Mouse (Mus musculus) MEL (cell line): ENCODE measurements around the gene Zzef1. TPM values are rescaled to one million over a fixed set of nuclear protein-coding genes. Genes with fewer than 3 reads are reported as not detected.
A peak's percentile ranks its signal among the peaks of the same experiment; 100 is the strongest.

Experiments used
- DNase-seq: peaks from one replicate; pipeline ENCODE4 v3.0.0; 2011; ENCODE audit warnings: low read depth, low spot score
- H3K27ac ChIP-seq: 2 replicates; pipeline ENCODE4 v1.5.1; 2012; ENCODE audit warnings: low read depth, mild to moderate bottlenecking, control low read depth, low read length, moderate library complexity; ENCODE audit not compliant: control insufficient read depth
- H3K27me3 ChIP-seq, 2 experiments: fragments of 150-350 bp in 1 of 2; sonication (generic) in 1 of 2; 2 replicates each; pipeline ENCODE4 v1.6.1; 2012; ENCODE audit warnings: low read length in 2 of 2, mild to moderate bottlenecking in 2 of 2, improper control_type of control experiment in 1 of 2, moderate library complexity in 1 of 2; ENCODE audit not compliant: insufficient read depth in 2 of 2, control insufficient read depth in 1 of 2
- H3K36me3 ChIP-seq, 2 experiments: 2 replicates each; pipeline ENCODE4 v1.6.1; 2012 to 2014; ENCODE audit warnings: low read length in 2 of 2, improper control_type of control experiment in 1 of 2, inconsistent platforms in 1 of 2, mild to moderate bottlenecking in 1 of 2; ENCODE audit not compliant: insufficient read depth in 2 of 2, control insufficient read depth in 1 of 2
- H3K4me1 ChIP-seq, 2 experiments: fragments of 150-350 bp in 1 of 2; sonication (generic) in 1 of 2; 2 replicates each; pipeline ENCODE4 v1.6.1; 2012; ENCODE audit warnings: low read length in 2 of 2, improper control_type of control experiment in 1 of 2, mild to moderate bottlenecking in 1 of 2; ENCODE audit not compliant: insufficient read depth in 2 of 2, control insufficient read depth in 1 of 2
- H3K4me3 ChIP-seq, 2 experiments: fragments of 150-350 bp in 1 of 2; sonication (generic) in 1 of 2; 2 replicates each; pipeline ENCODE4 v1.5.1; 2012; ENCODE audit warnings: low read depth in 2 of 2, low read length in 2 of 2, mild to moderate bottlenecking in 2 of 2, moderate library complexity in 2 of 2, control low read depth in 1 of 2, improper control_type of control experiment in 1 of 2; ENCODE audit not compliant: control insufficient read depth in 1 of 2, insufficient read depth in 1 of 2
- H3K79me2 ChIP-seq: 2 replicates; pipeline ENCODE4 v1.6.1; 2012; ENCODE audit warnings: mild to moderate bottlenecking, low read length, moderate library complexity; ENCODE audit not compliant: control insufficient read depth, poor library complexity, insufficient read depth
- H3K9ac ChIP-seq: 2 replicates; pipeline ENCODE4 v1.6.1; 2012; ENCODE audit warnings: low read depth, mild to moderate bottlenecking, control low read depth, low read length, moderate library complexity; ENCODE audit not compliant: control insufficient read depth, poor library complexity, severe bottlenecking
- H3K9me3 ChIP-seq: fragments of 150-350 bp; sonication (generic); replicated peaks from 2 replicates; pipeline ENCODE4 v1.6.1; 2012; ENCODE audit warnings: mild to moderate bottlenecking, low read length, improper control_type of control experiment, moderate library complexity; ENCODE audit not compliant: insufficient read depth
- BHLHE40 ChIP-seq: IDR thresholded peaks from 2 replicates; pipeline ENCODE4 v1.6.1; 2012; ENCODE audit warnings: low read depth, mild to moderate bottlenecking, inconsistent platforms, low read length, improper control_type of control experiment, borderline replicate concordance
- CHD2 ChIP-seq: IDR thresholded peaks from 2 replicates; pipeline ENCODE4 v1.6.1; 2011; ENCODE audit warnings: low read length, improper control_type of control experiment
- CTCF ChIP-seq, 3 experiments: IDR thresholded peaks in 2 of 3; conservative IDR thresholded peaks in 1 of 3; 2 replicates each; pipeline ENCODE4 v1.5.1; 2011 to 2012; ENCODE audit warnings: low read length in 3 of 3, low read depth in 2 of 3, mild to moderate bottlenecking in 2 of 3, improper control_type of control experiment in 1 of 3, inconsistent platforms in 1 of 3, mixed read lengths in 1 of 3, moderate library complexity in 1 of 3; ENCODE audit not compliant: control insufficient read depth in 1 of 3, insufficient read depth in 1 of 3, poor library complexity in 1 of 3, severe bottlenecking in 1 of 3
- E2F4 ChIP-seq: IDR thresholded peaks from 2 replicates; pipeline ENCODE4 v1.6.1; 2011; ENCODE audit warnings: low read depth, low read length, improper control_type of control experiment, borderline replicate concordance
- ELF1 ChIP-seq: IDR thresholded peaks from 2 replicates; pipeline ENCODE4 v1.6.1; 2014; ENCODE audit warnings: low read depth, mild to moderate bottlenecking, inconsistent platforms, low read length, improper control_type of control experiment, moderate library complexity
- ETS1 ChIP-seq: IDR thresholded peaks from 2 replicates; pipeline ENCODE4 v1.6.1; 2012; ENCODE audit warnings: low read depth, mild to moderate bottlenecking, inconsistent platforms, low read length, improper control_type of control experiment, moderate library complexity
- GABPA ChIP-seq: IDR thresholded peaks from 2 replicates; pipeline ENCODE4 v1.6.1; 2012; ENCODE audit warnings: low read depth, mild to moderate bottlenecking, inconsistent platforms, low read length, improper control_type of control experiment, moderate library complexity
- GATA1 ChIP-seq: IDR thresholded peaks from 2 replicates; pipeline ENCODE4 v1.6.1; 2011; ENCODE audit warnings: low read depth, low read length, improper control_type of control experiment
- HCFC1 ChIP-seq: IDR thresholded peaks from 2 replicates; pipeline ENCODE4 v1.6.1; 2012; ENCODE audit warnings: low read depth, mild to moderate bottlenecking, inconsistent platforms, low read length, improper control_type of control experiment, moderate library complexity
- JUND ChIP-seq: IDR thresholded peaks from 2 replicates; pipeline ENCODE4 v1.6.1; 2011; ENCODE audit warnings: low read depth, mild to moderate bottlenecking, improper control_type of control experiment, low read length
- KAT2A ChIP-seq: conservative IDR thresholded peaks from 2 replicates; pipeline ENCODE4 v1.6.1; 2012; ENCODE audit warnings: low read depth, low read length, improper control_type of control experiment, inconsistent platforms
- MAFK ChIP-seq: IDR thresholded peaks from 2 replicates; pipeline ENCODE4 v1.6.1; 2011; ENCODE audit warnings: low read depth, mild to moderate bottlenecking, low read length, improper control_type of control experiment, borderline replicate concordance
- MAX ChIP-seq: IDR thresholded peaks from 2 replicates; pipeline ENCODE4 v1.6.1; 2011; ENCODE audit warnings: low read length, improper control_type of control experiment
- MAZ ChIP-seq: IDR thresholded peaks from 2 replicates; pipeline ENCODE4 v1.6.1; 2012; ENCODE audit warnings: low read depth, mild to moderate bottlenecking, inconsistent platforms, low read length, improper control_type of control experiment
- MXI1 ChIP-seq: IDR thresholded peaks from 2 replicates; pipeline ENCODE4 v1.6.1; 2011; ENCODE audit warnings: mild to moderate bottlenecking, low read depth, low read length, improper control_type of control experiment
- MYB ChIP-seq: IDR thresholded peaks from 2 replicates; pipeline ENCODE4 v1.6.1; 2011; ENCODE audit warnings: mild to moderate bottlenecking, low read depth, low read length, improper control_type of control experiment
- MYC ChIP-seq: IDR thresholded peaks from 2 replicates; pipeline ENCODE4 v1.6.1; 2011; ENCODE audit warnings: low read depth, mild to moderate bottlenecking, low read length, improper control_type of control experiment, moderate library complexity
- NELFE ChIP-seq: IDR thresholded peaks from 2 replicates; pipeline ENCODE4 v1.6.1; 2011; ENCODE audit warnings: low read depth, low read length, improper control_type of control experiment
- NRF1 ChIP-seq: IDR thresholded peaks from 2 replicates; pipeline ENCODE4 v1.6.1; 2014; ENCODE audit warnings: low read depth, mild to moderate bottlenecking, inconsistent platforms, low read length, improper control_type of control experiment, moderate library complexity; ENCODE audit not compliant: poor library complexity, insufficient read depth, severe bottlenecking
- POLR2A ChIP-seq, 2 experiments: IDR thresholded peaks; 2 replicates each; pipeline ENCODE4 v1.6.1; 2011 to 2012; ENCODE audit warnings: low read length in 2 of 2, mild to moderate bottlenecking in 2 of 2, control low read depth in 1 of 2, improper control_type of control experiment in 1 of 2, low read depth in 1 of 2, moderate library complexity in 1 of 2; ENCODE audit not compliant: control insufficient read depth in 1 of 2, insufficient read depth in 1 of 2, poor library complexity in 1 of 2
- POLR2AphosphoS2 ChIP-seq: IDR thresholded peaks from 2 replicates; pipeline ENCODE4 v1.6.1; 2011; ENCODE audit warnings: low read length, improper control_type of control experiment
- POLR2AphosphoS5 ChIP-seq: IDR thresholded peaks from 2 replicates; pipeline ENCODE4 v1.6.1; 2012; ENCODE audit warnings: low read depth, borderline replicate concordance, mild to moderate bottlenecking, inconsistent platforms, low read length, moderate library complexity, mixed read lengths
- RAD21 ChIP-seq: IDR thresholded peaks from 2 replicates; pipeline ENCODE4 v1.6.1; 2011; ENCODE audit warnings: mild to moderate bottlenecking, low read depth, low read length, improper control_type of control experiment
- RCOR1 ChIP-seq: IDR thresholded peaks from 2 replicates; pipeline ENCODE4 v1.6.1; 2012; ENCODE audit warnings: low read depth, mild to moderate bottlenecking, inconsistent platforms, low read length, improper control_type of control experiment
- SIN3A ChIP-seq: IDR thresholded peaks from 2 replicates; pipeline ENCODE4 v1.6.1; 2012; ENCODE audit warnings: low read length, improper control_type of control experiment, inconsistent platforms
- SMC3 ChIP-seq: IDR thresholded peaks from 2 replicates; pipeline ENCODE4 v1.6.1; 2011; ENCODE audit warnings: low read depth, low read length, improper control_type of control experiment
- TBP ChIP-seq: IDR thresholded peaks from 2 replicates; pipeline ENCODE4 v1.8.0; 2011; ENCODE audit warnings: low read depth, low read length, improper control_type of control experiment
- TCF12 ChIP-seq: IDR thresholded peaks from 2 replicates; pipeline ENCODE4 v1.6.1; 2014; ENCODE audit warnings: low read depth, mild to moderate bottlenecking, inconsistent platforms, low read length, improper control_type of control experiment, moderate library complexity
- UBTF ChIP-seq: IDR thresholded peaks from 2 replicates; pipeline ENCODE4 v1.6.1; 2012; ENCODE audit warnings: low read depth, mild to moderate bottlenecking, inconsistent platforms, low read length, improper control_type of control experiment, moderate library complexity, borderline replicate concordance; ENCODE audit not compliant: insufficient read depth
- USF1 ChIP-seq: IDR thresholded peaks from 2 replicates; pipeline ENCODE4 v1.6.1; 2014; ENCODE audit warnings: low read depth, mild to moderate bottlenecking, inconsistent platforms, low read length, improper control_type of control experiment, moderate library complexity
- USF2 ChIP-seq, 2 experiments: IDR thresholded peaks; 2 replicates each; pipeline ENCODE4 v1.6.1; 2011 to 2012; ENCODE audit warnings: improper control_type of control experiment in 2 of 2, low read length in 2 of 2, borderline replicate concordance in 1 of 2, inconsistent platforms in 1 of 2, low read depth in 1 of 2, mild to moderate bottlenecking in 1 of 2; ENCODE audit not compliant: insufficient read depth in 1 of 2
- ZC3H11A ChIP-seq: IDR thresholded peaks from 2 replicates; pipeline ENCODE4 v1.6.1; 2012; ENCODE audit warnings: low read depth, mild to moderate bottlenecking, inconsistent platforms, low read length, improper control_type of control experiment
- ZKSCAN1 ChIP-seq: IDR thresholded peaks from 2 replicates; pipeline ENCODE4 v1.6.1; 2012; ENCODE audit warnings: low read depth, mild to moderate bottlenecking, inconsistent platforms, low read length, improper control_type of control experiment, moderate library complexity
- ZMIZ1 ChIP-seq: IDR thresholded peaks from 2 replicates; pipeline ENCODE4 v1.6.1; 2012; ENCODE audit warnings: low read depth, mild to moderate bottlenecking, inconsistent platforms, low read length, improper control_type of control experiment, moderate library complexity
- ZNF384 ChIP-seq: IDR thresholded peaks from 2 replicates; pipeline ENCODE4 v1.6.1; 2012; ENCODE audit warnings: low read depth, mild to moderate bottlenecking, inconsistent platforms, low read length, improper control_type of control experiment
- polyA plus RNA-seq, 2 experiments: library from polyadenylated mRNA; stranded (reverse) in 1 of 2; unstranded in 1 of 2; fragments of >175 nt in 1 of 2; fragments of >200 nt in 1 of 2; gene quantifications; 2 replicates each; pipeline versions ENCODE4 v1.2.1 to v1.2.4; 2012; ENCODE audit warnings: low replicate concordance in 2 of 2, low read depth in 1 of 2; ENCODE audit not compliant: insufficient read length in 2 of 2, insufficient read depth in 1 of 2, missing spikeins in 1 of 2
- total RNA-seq: library from RNA; depleted of rRNA; stranded (reverse); fragments of 300-350 nt; gene quantifications from 2 replicates; pipeline ENCODE4 v1.2.3, GENCODE M21; 2012

Gene Zzef1
- total and polyA plus RNA-seq, 3 experiments, result 13.3 to 17.6 TPM; not detected in 1

- H3K27ac ChIP-seq, result peak within 1 kb of the TSS; percentile 74
- H3K4me1 ChIP-seq, result peaks cover 12 to 29% of the 10 kb centered on the region in 2 experiments
- peak; percentile 95 for DNase-seq
- peak within 1 kb of the TSS; percentile 63 for H3K9ac ChIP-seq
- H3K4me3 ChIP-seq, result peak within 1 kb of the TSS; percentile 56 to 69
- H3K79me2 ChIP-seq, result no peaks in the 10 kb centered on the region; the same call in none of the 2 replicates
- no peaks in the 10 kb centered on the region for H3K9me3 ChIP-seq
- no peaks in the 10 kb centered on the region for H3K27me3 ChIP-seq
- peaks cover 0 to 12% of the 10 kb centered on the region in 2 experiments; a peak in 3 of 4 replicates for H3K36me3 ChIP-seq
- peak; percentile 87 for TF ChIP-seq ETS1
- TF ChIP-seq HCFC1, result peak; percentile 58
- TF ChIP-seq NRF1, result no peak
- no peak for TF ChIP-seq CHD2
- TF ChIP-seq MAFK, result no peak
- no peak for TF ChIP-seq RAD21
- TF ChIP-seq MAX, result peak; percentile 68; the same call in 1 of the 2 replicates
- TF ChIP-seq ZMIZ1, result peak; percentile 63; the same call in 1 of the 2 replicates
- peak; percentile 51 for TF ChIP-seq POLR2AphosphoS2
- TF ChIP-seq JUND, result no peak
- no peak for TF ChIP-seq CTCF (IDR thresholded peaks at IDR 0.05 in 2 of 3, conservative IDR thresholded peaks at IDR 0.05 in 1 of 3; ENCODE audit: control insufficient read depth in 1 of 3, insufficient read depth in 1 of 3, low read depth in 2 of 3, low read length in 3 of 3, poor library complexity in 1 of 3, severe bottlenecking in 1 of 3)
- TF ChIP-seq USF1, result no peak
- no peak for TF ChIP-seq GABPA
- no peak for TF ChIP-seq KAT2A
- TF ChIP-seq SIN3A, result peak; percentile 86
- peak; percentile 68 for TF ChIP-seq MXI1
- peak; percentile 63 for TF ChIP-seq NELFE
- TF ChIP-seq ZKSCAN1, result no peak
- no peak for TF ChIP-seq BHLHE40
- TF ChIP-seq MYC, result 0 out of 2 replicates have a peak, but pooled peaks have one; percentile 41
- TF ChIP-seq ZNF384, result no peak
- TF ChIP-seq MAZ, result peak; percentile 81; the same call in 1 of the 2 replicates
- TF ChIP-seq RCOR1, result 0 out of 2 replicates have a peak, but pooled peaks have one; percentile 30
- 0 out of 2 replicates have a peak, but pooled peaks have one; percentile 48 for TF ChIP-seq UBTF
- TF ChIP-seq POLR2AphosphoS5, result 0 out of 2 replicates have a peak, but pooled peaks have one; percentile 14
- peak; percentile 48; the same call in 1 of the 2 replicates for TF ChIP-seq TCF12
- no peak for TF ChIP-seq ZC3H11A
- TF ChIP-seq GATA1, result no peak; the same call in 1 of the 2 replicates
- TF ChIP-seq E2F4, result no peak
- no peak for TF ChIP-seq MYB
- TF ChIP-seq POLR2A (IDR thresholded peaks at IDR 0.05; ENCODE audit: control insufficient read depth in 1 of 2, insufficient read depth in 1 of 2, low read depth in 1 of 2, low read length in 2 of 2, poor library complexity in 1 of 2), result peak; percentile 68 to 83
- TF ChIP-seq TBP, result peak; percentile 69
- peak; percentile 45; the same call in 1 of the 2 replicates for TF ChIP-seq ELF1
- no peak for TF ChIP-seq USF2 (IDR thresholded peaks at IDR 0.05; ENCODE audit: borderline replicate concordance in 1 of 2, insufficient read depth in 1 of 2, low read depth in 1 of 2, low read length in 2 of 2)
- TF ChIP-seq SMC3, result no peak
Observed at GRCm38 (mm10) chr11:72961072-72961980, 165.3 kb downstream of the Zzef1 start, which contains the start of gene Atp2a3. Atp2a3 (plus strand) TSS chr11:72961169.
